Mouse (Mus musculus) layer of hippocampus, adult 9-11 months (tissue): ENCODE measurements around the gene Abca3.
"Not testable (repeated sequence)": the region's sequence is repeated elsewhere in the genome, so short reads cannot be mapped to it uniquely, and the experiment has no call there.

Experiments used
- DNase-seq: peaks from one replicate; pipeline ENCODE4 v3.0.0; 2022

Gene Abca3

GRCm38 (mm10) chr17:24388711-24389110 lies 37.0 kb downstream of the Abca3 start:
- no peak for DNase-seq

GRCm38 (mm10) chr17:24389865-24390264 lies 38.1 kb downstream of the Abca3 start:
- DNase-seq = peak; percentile 52

GRCm38 (mm10) chr17:24391149-24391548 lies 39.4 kb downstream of the Abca3 start:
- DNase-seq = no peak

GRCm38 (mm10) chr17:24393527-24393926 lies 41.8 kb downstream of the Abca3 start:
- no peak for DNase-seq

GRCm38 (mm10) chr17:24394456-24394855 lies 42.7 kb downstream of the Abca3 start:
- no peak for DNase-seq

GRCm38 (mm10) chr17:24402371-24402770 lies 50.6 kb downstream of the Abca3 start:
- DNase-seq = peak; percentile 39

GRCm38 (mm10) chr17:24407116-24407803 lies 55.5 kb downstream of the Abca3 start:
- DNase-seq = no peak

- no peak for DNase-seq
Measured at GRCm38 (mm10) chr17:24413557-24414211, 61.9 kb downstream of the Abca3 start.

GRCm38 (mm10) chr17:24414230-24414976 lies 62.7 kb downstream of the Abca3 start, which contains the start of gene Rnps1:
Rnps1 (plus strand) TSS chr17:24414565.
- peak; percentile 94 for DNase-seq

GRCm38 (mm10) chr17:24415011-24415410 lies 63.3 kb downstream of the Abca3 start:
- DNase-seq = no peak

- no peak for DNase-seq
Measured at GRCm38 (mm10) chr17:24416051-24416652, 64.4 kb downstream of the Abca3 start.

- no peak for DNase-seq
Measured at GRCm38 (mm10) chr17:24423114-24423513, 71.4 kb downstream of the Abca3 start.

- no peak for DNase-seq
Measured at GRCm38 (mm10) chr17:24424489-24424888, 72.7 kb downstream of the Abca3 start.

- not testable (repeated sequence) for DNase-seq
Measured at GRCm38 (mm10) chr17:24425326-24425725, 73.6 kb downstream of the Abca3 start.

GRCm38 (mm10) chr17:24425905-24426304 lies 74.2 kb downstream of the Abca3 start:
- DNase-seq = no peak

GRCm38 (mm10) chr17:24426471-24427169 lies 74.9 kb downstream of the Abca3 start, which contains the start of gene Eci1:
Eci1 (plus strand) TSS chr17:24426641.
- peak; percentile 95 for DNase-seq

GRCm38 (mm10) chr17:24427170-24427557 lies 75.4 kb downstream of the Abca3 start:
- DNase-seq = no peak

- DNase-seq = no peak
Measured at GRCm38 (mm10) chr17:24429201-24429983, 77.6 kb downstream of the Abca3 start.

GRCm38 (mm10) chr17:24437016-24437415 lies 85.3 kb downstream of the Abca3 start:
- no peak for DNase-seq

- DNase-seq = no peak
Measured at GRCm38 (mm10) chr17:24440377-24440776, 88.6 kb downstream of the Abca3 start.

- DNase-seq = no peak
Measured at GRCm38 (mm10) chr17:24441148-24441547, 89.4 kb downstream of the Abca3 start.

GRCm38 (mm10) chr17:24442107-24442506 lies 90.4 kb downstream of the Abca3 start:
- no peak for DNase-seq
